Mouse (Mus musculus) ES-E14 (cell line): Measurements from ENCODE around the gene Ksr1. TPM values are rescaled to one million over a fixed set of nuclear protein-coding genes. Genes with fewer than 3 reads are reported as not detected.

Experiments used
- DNase-seq: peaks from one replicate; pipeline ENCODE4 v3.0.0-alpha.2; 2013; ENCODE audit warnings: low read depth, low spot score
- H3K27ac ChIP-seq: 2 replicates; pipeline ENCODE4 v1.5.1; 2012; ENCODE audit warnings: low read depth, mild to moderate bottlenecking, low read length, moderate library complexity, mixed read lengths; ENCODE audit not compliant: poor library complexity, insufficient read depth, severe bottlenecking
- H3K36me3 ChIP-seq: 2 replicates; pipeline ENCODE4 v1.6.1; 2012; ENCODE audit warnings: mild to moderate bottlenecking, low read length, moderate library complexity, mixed read lengths; ENCODE audit not compliant: control insufficient read depth, poor library complexity, insufficient read depth, severe bottlenecking
- H3K4me1 ChIP-seq, 2 experiments: fragments of 150-350 bp in 1 of 2; sonication (generic) in 1 of 2; 2 replicates each; pipeline ENCODE4 v1.6.1; 2012; ENCODE audit warnings: low read length in 2 of 2, mild to moderate bottlenecking in 1 of 2, mixed read lengths in 1 of 2; ENCODE audit not compliant: control insufficient read depth in 2 of 2, insufficient read depth in 2 of 2, poor library complexity in 1 of 2
- H3K4me3 ChIP-seq, 2 experiments: fragments of 150-350 bp in 1 of 2; sonication (generic) in 1 of 2; 2 replicates each; pipeline ENCODE4 v1.5.1; 2012; ENCODE audit warnings: low read length in 2 of 2, low read depth in 1 of 2, mild to moderate bottlenecking in 1 of 2, mixed read lengths in 1 of 2; ENCODE audit not compliant: insufficient read depth in 1 of 2, poor library complexity in 1 of 2, severe bottlenecking in 1 of 2
- H3K9ac ChIP-seq: 2 replicates; pipeline ENCODE4 v1.6.1; 2012; ENCODE audit warnings: low read depth, mild to moderate bottlenecking, low read length, mixed read lengths; ENCODE audit not compliant: poor library complexity, insufficient read depth, severe bottlenecking
- H3K9me3 ChIP-seq: fragments of 150-350 bp; sonication (generic); 2 replicates; pipeline ENCODE4 v1.6.1; 2012; ENCODE audit warnings: low read depth, mild to moderate bottlenecking, low read length; ENCODE audit not compliant: control insufficient read depth, insufficient read depth
- CHD2 ChIP-seq: IDR thresholded peaks from 2 replicates; pipeline ENCODE4 v1.6.1; 2014; ENCODE audit warnings: mild to moderate bottlenecking, low read depth, low read length, inconsistent platforms
- HCFC1 ChIP-seq: IDR thresholded peaks from 2 replicates; pipeline ENCODE4 v1.6.1; 2012; ENCODE audit warnings: low read length, inconsistent platforms, borderline replicate concordance; ENCODE audit not compliant: insufficient read depth
- MAFK ChIP-seq: IDR thresholded peaks from 2 replicates; pipeline ENCODE4 v1.6.1; 2014; ENCODE audit warnings: mild to moderate bottlenecking, low read depth, low read length, inconsistent platforms; ENCODE audit not compliant: insufficient read depth
- ZC3H11A ChIP-seq: IDR thresholded peaks from 2 replicates; pipeline ENCODE4 v1.6.1; 2012; ENCODE audit warnings: low read depth, mild to moderate bottlenecking, inconsistent platforms, low read length, borderline replicate concordance
- ZNF384 ChIP-seq: IDR thresholded peaks from 2 replicates; pipeline ENCODE4 v1.6.1; 2012; ENCODE audit warnings: low read depth, low read length, inconsistent platforms
- in situ Hi-C, 2 experiments: fragments of 600-800 bp; cut with MboI; formaldehyde crosslinking; loops; one replicate each; pipeline ENCODE4 v1.15.1; 2025; ENCODE audit warnings: low sequenced_read_pairs in 2 of 2, inconsistent platforms in 1 of 2; ENCODE audit not compliant: unreplicated experiment in 2 of 2
- total RNA-seq: library from RNA; depleted of rRNA; stranded (reverse); fragments of 300-350 nt; gene quantifications from 2 replicates; pipeline ENCODE4 v1.2.3, GENCODE M21; 2012

The Ksr1 gene
- total RNA-seq, 1 experiment, result 11.3 TPM

DNA sequence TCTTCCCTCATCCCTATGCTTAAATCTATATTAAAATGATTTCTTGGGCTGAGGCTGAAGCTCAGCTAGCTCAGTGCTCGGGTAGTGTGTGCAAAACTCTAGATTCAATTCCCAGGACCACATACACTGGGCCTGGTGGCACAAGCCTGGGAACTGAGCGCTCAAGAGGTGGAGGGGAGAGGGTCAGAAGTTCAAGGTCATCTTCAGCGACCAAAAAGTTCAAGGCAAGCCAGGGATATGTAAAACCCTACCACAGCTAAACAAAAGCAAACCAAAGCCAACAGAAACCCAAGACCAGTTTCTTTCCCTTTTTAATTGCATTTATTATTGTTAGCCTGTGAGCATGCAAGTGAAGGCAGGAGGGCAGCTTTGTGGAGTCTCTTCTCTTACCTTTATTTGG lies 4.1 kb upstream of the Ksr1 start:
- in situ Hi-C loops, result no loop called here
- no peaks in the 10 kb centered on the region for H3K9me3 ChIP-seq
- H3K4me3 ChIP-seq, result no peak overlapping the region
- H3K27ac ChIP-seq, result no peak overlapping the region
- TF ChIP-seq ZC3H11A (no peak), CHD2 (no peak), HCFC1 (no peak), ZNF384 (no peak), MAFK (no peak)
- no peak overlapping the region for H3K9ac ChIP-seq
- no peak for DNase-seq
- no peaks in the 10 kb centered on the region for H3K36me3 ChIP-seq
- H3K4me1 ChIP-seq, result peaks cover 5 to 8% of the 10 kb centered on the region in 2 experiments; a peak in 1 of 4 replicates

DNA sequence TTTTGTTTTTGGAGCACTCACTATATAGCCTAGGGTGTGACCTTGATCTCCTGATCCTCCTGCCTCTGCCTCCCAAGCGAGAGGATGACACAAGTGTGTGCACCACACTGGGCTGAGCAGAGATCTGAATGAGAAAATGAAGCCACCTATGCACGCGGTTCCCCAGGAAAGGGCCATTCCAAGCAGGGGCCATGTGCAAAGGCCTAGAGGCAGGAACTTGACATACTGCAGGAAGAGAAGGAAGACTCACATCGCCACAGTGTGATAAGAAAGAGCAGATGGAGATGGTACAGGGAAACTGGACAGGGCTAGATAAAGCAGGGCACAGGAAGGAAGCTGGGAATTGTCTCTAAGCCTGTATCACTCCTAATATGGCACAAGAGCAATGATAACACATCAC lies 3.1 kb upstream of the Ksr1 start:
- in situ Hi-C loops, result no loop called here
- H3K9ac ChIP-seq, result no peak overlapping the region
- H3K4me3 ChIP-seq, result no peak overlapping the region
- H3K9me3 ChIP-seq, result no peaks in the 10 kb centered on the region
- H3K27ac ChIP-seq, result no peak overlapping the region
- H3K36me3 ChIP-seq, result no peaks in the 10 kb centered on the region
- TF ChIP-seq ZC3H11A (no peak), MAFK (no peak), ZNF384 (no peak), HCFC1 (no peak), CHD2 (no peak)
- no peak for DNase-seq
- H3K4me1 ChIP-seq, result peaks cover 8% of the 10 kb centered on the region in 2 experiments; a peak in 2 of 4 replicates

DNA sequence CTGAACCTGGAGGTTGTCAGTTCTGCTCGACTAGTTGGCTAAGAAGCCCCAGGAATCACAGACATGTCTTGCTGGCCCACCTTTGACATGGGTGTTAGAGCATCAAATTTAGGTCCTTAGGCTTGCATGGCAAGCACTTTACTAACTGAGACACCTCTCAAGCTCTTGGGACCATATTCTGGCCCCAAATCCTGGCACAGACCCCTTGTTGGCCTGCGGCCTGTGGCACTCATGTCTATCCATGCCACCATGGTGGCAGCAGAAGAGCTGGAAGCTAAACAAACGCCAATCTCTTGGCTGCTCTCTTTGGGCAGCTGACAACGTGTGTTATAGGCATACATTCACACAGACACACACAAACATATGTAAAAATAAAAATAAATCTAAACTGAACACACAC lies 2.6 kb upstream of the Ksr1 start:
- in situ Hi-C loops, result no loop called here

DNA sequence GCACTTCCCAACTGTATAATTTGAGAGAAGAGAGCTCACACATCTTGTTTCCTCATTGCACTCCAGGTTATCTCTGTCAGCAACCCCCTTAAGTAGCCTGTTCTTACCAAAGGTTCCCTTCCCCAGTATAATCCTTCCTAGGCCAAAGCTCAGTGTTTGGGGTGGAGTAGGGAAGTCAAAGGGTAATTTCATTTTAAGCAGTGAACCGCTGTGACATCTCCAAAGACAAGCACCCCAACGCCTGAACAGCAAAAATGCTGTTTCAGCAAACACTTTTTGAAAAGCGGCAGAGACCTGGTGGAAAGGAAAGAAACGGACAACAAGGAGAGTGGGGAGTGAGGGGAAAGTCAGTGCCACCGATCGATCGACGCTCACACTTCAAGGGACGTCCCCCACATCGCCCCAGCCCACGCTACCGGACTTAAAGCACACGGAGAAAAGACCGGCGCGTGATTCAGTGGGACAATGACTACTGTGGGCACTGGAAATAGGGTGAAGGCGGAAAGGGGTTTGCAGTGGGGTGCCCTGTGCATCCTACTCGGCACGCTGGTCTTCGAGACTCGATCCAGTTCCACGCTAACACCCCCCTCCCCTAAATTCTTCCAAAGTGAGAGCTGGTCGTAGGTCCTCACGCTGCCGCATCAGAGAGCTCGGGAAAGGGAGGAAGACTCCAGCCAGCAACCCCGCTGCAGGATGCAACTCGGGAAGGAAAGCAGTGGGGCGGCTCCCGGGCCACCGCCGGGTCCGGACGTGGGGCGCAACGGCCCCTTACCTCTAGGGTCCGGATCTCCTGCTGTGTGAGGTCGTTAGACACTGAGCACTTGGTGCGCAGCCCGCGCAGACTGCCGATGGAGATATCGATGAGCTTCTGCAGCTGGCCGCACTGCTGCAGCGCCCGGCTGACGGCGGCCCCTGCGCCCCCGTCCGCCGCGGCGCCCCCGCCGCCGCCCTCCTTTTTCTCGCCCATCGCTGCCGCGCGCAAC lies 633 bp downstream of the Ksr1 start:
- no peaks in the 10 kb centered on the region for H3K36me3 ChIP-seq
- peak overlapping the region; percentile 79 for H3K9ac ChIP-seq
- H3K4me3 ChIP-seq, result peak overlapping the region; percentile 79 to 96
- H3K9me3 ChIP-seq, result no peaks in the 10 kb centered on the region
- H3K27ac ChIP-seq, result no peak overlapping the region
- TF ChIP-seq ZC3H11A (no peak), MAFK (peak; percentile 85)
- in situ Hi-C loops, result no loop called here
- peaks cover 5 to 10% of the 10 kb centered on the region in 2 experiments; a peak in 3 of 4 replicates for H3K4me1 ChIP-seq
- DNase-seq, result no peak

More for the DNA sequence above, 2.6 kb upstream of the Ksr1 start:
- H3K9ac ChIP-seq, result no peak overlapping the region
- no peak for DNase-seq
- no peak overlapping the region for H3K27ac ChIP-seq
- H3K4me1 ChIP-seq, result peaks cover 8% of the 10 kb centered on the region in 2 experiments; a peak in 2 of 4 replicates
- no peak for TF ChIP-seq ZNF384
- no peak for TF ChIP-seq CHD2
- TF ChIP-seq ZC3H11A, result no peak
- TF ChIP-seq HCFC1, result no peak
- no peak for TF ChIP-seq MAFK
- H3K36me3 ChIP-seq, result no peaks in the 10 kb centered on the region
- no peak overlapping the region for H3K4me3 ChIP-seq
- no peaks in the 10 kb centered on the region for H3K9me3 ChIP-seq
